Mouse (Mus musculus): ENCODE measurements around the gene Cldn14. TPM values are rescaled to one million over a fixed set of nuclear protein-coding genes. Genes with fewer than 3 reads are reported as not detected.
A peak's percentile ranks its signal among the peaks of the same experiment; 100 is the strongest.

Cldn14 gene
- polyA plus RNA-seq (2015; fragmentation: Nextera tagmentation; extraction: Ambion mirVana): 0.12 and 0.14 TPM in 2 replicates

DNA sequence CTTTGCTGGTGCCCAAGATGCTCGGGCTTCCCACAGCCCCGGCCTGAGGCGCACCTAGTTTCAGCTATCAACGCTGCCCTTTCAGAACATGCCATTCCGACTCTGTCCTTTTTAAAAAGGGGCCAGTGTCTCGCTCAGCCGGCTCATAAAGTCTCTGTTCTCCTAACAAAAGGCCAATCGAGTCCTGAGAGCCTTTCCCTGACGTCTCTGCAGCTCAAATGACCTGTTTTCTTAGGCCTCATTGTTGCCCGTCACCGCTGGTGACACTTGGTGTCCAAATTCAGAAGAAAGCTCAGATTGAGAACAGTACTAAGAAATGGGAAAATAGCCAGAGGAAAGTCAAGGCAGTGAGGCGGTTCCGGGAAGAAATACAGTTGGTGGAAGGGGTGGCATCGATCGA lies at the start of gene Cldn14:
Gene Cldn14 (minus strand): TSS at position 101 of the 400 bp plus-strand sequence.
- Histone ChIP-seq H3K4me2 (replicated peaks; ENCODE audit: low read depth, low read length) (no peak within 1 kb of the TSS), H3K9ac (replicated peaks; ENCODE audit: low read length) (no peak within 1 kb of the TSS), H3K4me3 (ENCODE audit: low read length) (no peak within 1 kb of the TSS), H3K27me3 (ENCODE audit: insufficient read depth, low read length) (0 out of 2 replicates have a peak, but pooled peaks cover 3% of the 10 kb centered on the region), H3K4me1 (ENCODE audit: insufficient read depth, low read length) (peaks cover 16% of the 10 kb centered on the region), H3K27ac (ENCODE audit: low read length) (no peak within 1 kb of the TSS), H3K36me3 (ENCODE audit: insufficient read depth, low read length) (no peaks in the 10 kb centered on the region), H3K9me3 (ENCODE audit: low read length) (no peaks in the 10 kb centered on the region)
- WGBS: 68% methylated on average over 15 of the region's 15 CpGs
- no peak for ATAC-seq (ENCODE audit: low FRiP score, low TSS enrichment)

DNA sequence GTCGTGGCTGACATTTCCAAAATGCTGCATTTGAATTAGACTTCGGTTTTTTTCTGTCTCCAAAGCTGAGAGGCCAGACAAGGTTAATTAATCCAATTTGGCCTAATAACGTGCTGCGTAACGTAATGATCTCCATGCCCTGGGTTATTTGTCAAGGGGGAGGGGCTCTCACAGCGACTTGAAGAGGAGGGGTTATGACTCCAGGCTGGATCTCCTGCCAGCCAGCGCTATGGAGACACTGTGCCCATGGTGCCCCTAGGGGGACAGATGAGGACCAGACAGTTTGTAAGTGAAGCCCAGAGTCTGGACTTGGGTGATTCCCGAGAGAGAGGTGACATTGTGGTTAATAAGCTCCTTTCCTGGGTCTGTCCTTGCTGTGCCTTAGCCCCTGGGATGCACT lies 46.9 kb upstream of the Cldn14 start:
- no peaks in the 10 kb centered on the region for H3K9me3 ChIP-seq (ENCODE audit: low read length)
- no peak overlapping the region for H3K4me3 ChIP-seq (ENCODE audit: low read length)
- WGBS: 60% methylated on average over 8 of the region's 8 CpGs
- no peaks in the 10 kb centered on the region for H3K27me3 ChIP-seq (ENCODE audit: insufficient read depth, low read length)
- no peak for ATAC-seq (ENCODE audit: low FRiP score, low TSS enrichment)
- no peaks in the 10 kb centered on the region for H3K36me3 ChIP-seq (ENCODE audit: insufficient read depth, low read length)
- H3K27ac ChIP-seq (ENCODE audit: low read length): no peak overlapping the region
- H3K9ac ChIP-seq (replicated peaks; ENCODE audit: low read length): no peak overlapping the region
- peaks cover 5% of the 10 kb centered on the region; the same call in 1 of the 2 replicates for H3K4me1 ChIP-seq (ENCODE audit: insufficient read depth, low read length)
- H3K4me2 ChIP-seq (replicated peaks; ENCODE audit: low read depth, low read length): no peak overlapping the region

DNA sequence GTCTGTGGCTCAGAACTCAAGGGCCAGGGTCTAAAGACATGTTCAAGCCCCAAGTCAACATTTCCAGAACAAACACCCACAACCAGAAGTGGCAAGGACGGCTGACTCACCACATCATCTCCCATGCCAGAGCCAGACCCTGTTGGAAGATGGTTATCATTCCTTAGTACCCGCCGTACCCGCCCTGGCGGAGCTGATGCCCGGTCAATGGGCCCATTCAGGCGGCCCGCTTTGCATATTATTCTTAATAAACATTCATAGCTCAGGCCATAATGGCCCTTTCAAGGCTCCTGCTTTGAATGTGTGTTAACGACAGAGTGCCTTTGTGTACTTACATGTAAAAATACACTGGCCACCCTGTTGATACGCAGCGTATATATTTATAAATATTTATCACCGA lies 46.5 kb upstream of the Cldn14 start:
- no peaks in the 10 kb centered on the region for H3K36me3 ChIP-seq (ENCODE audit: insufficient read depth, low read length)
- no peak overlapping the region for H3K9ac ChIP-seq (replicated peaks; ENCODE audit: low read length)
- no peaks in the 10 kb centered on the region for H3K9me3 ChIP-seq (ENCODE audit: low read length)
- 81% methylated on average over 12 of the region's 12 CpGs for WGBS
- no peaks in the 10 kb centered on the region for H3K27me3 ChIP-seq (ENCODE audit: insufficient read depth, low read length)
- no peak overlapping the region for H3K27ac ChIP-seq (ENCODE audit: low read length)
- H3K4me3 ChIP-seq (ENCODE audit: low read length): no peak overlapping the region
- peaks cover 5% of the 10 kb centered on the region; the same call in 1 of the 2 replicates for H3K4me1 ChIP-seq (ENCODE audit: insufficient read depth, low read length)
- ATAC-seq (ENCODE audit: low FRiP score, low TSS enrichment): no peak
- H3K4me2 ChIP-seq (replicated peaks; ENCODE audit: low read depth, low read length): no peak overlapping the region

DNA sequence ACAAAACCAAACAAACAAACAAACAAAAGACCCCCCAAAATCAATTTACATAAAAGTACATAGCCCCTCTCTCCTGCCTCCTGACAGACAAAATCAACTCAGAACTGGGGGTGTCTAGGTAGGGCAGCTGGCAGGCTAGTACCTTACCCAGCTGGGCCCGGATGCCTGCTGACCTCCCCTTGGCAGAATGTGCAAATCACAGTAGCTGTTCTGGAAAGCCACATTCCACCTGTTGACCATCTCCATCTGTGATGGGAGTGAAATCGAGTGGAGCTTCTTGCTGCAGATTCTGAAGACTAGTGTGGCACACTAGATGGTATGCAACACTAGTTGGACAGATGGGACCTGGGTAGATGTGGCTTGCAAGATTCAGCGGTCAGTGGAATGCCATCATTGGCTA lies 41.7 kb upstream of the Cldn14 start:
- WGBS: 82% methylated on average over 3 of the region's 3 CpGs
- ATAC-seq (ENCODE audit: low FRiP score, low TSS enrichment): no peak
- Histone ChIP-seq H3K9me3 (ENCODE audit: low read length) (no peaks in the 10 kb centered on the region), H3K27me3 (ENCODE audit: insufficient read depth, low read length) (no peaks in the 10 kb centered on the region), H3K36me3 (ENCODE audit: insufficient read depth, low read length) (no peaks in the 10 kb centered on the region), H3K4me1 (ENCODE audit: insufficient read depth, low read length) (no peaks in the 10 kb centered on the region), H3K9ac (replicated peaks; ENCODE audit: low read length) (no peak overlapping the region), H3K27ac (ENCODE audit: low read length) (no peak overlapping the region), H3K4me2 (replicated peaks; ENCODE audit: low read depth, low read length) (no peak overlapping the region), H3K4me3 (ENCODE audit: low read length) (no peak overlapping the region)

DNA sequence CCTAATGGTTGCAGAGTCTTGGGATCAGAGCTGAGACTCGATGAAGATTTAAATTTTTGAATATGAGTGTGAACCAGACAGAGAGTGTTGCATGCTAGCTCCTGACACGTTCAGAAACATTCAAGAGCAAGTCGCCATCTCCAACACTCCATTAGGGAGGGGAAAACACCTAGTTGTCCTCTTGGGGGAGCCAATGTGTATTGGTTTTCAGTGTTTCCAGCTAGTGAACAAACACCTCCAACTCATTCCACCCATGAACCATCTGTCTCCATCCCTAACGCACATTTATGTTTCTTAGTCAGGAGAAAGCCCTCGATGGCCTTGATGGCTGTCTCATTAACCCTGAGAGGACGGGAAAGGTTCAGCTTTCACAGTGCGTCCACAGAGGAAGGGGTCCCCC lies 36.4 kb upstream of the Cldn14 start:
- Histone ChIP-seq H3K9me3 (ENCODE audit: low read length) (no peaks in the 10 kb centered on the region), H3K4me3 (ENCODE audit: low read length) (no peak overlapping the region), H3K4me2 (replicated peaks; ENCODE audit: low read depth, low read length) (no peak overlapping the region), H3K4me1 (ENCODE audit: insufficient read depth, low read length) (peaks cover 13% of the 10 kb centered on the region), H3K27ac (ENCODE audit: low read length) (no peak overlapping the region), H3K9ac (replicated peaks; ENCODE audit: low read length) (no peak overlapping the region), H3K27me3 (ENCODE audit: insufficient read depth, low read length) (0 out of 2 replicates have a peak, but pooled peaks cover 1% of the 10 kb centered on the region), H3K36me3 (ENCODE audit: insufficient read depth, low read length) (no peaks in the 10 kb centered on the region)
- WGBS: 15% methylated on average over 7 of the region's 7 CpGs
- no peak for ATAC-seq (ENCODE audit: low FRiP score, low TSS enrichment)

DNA sequence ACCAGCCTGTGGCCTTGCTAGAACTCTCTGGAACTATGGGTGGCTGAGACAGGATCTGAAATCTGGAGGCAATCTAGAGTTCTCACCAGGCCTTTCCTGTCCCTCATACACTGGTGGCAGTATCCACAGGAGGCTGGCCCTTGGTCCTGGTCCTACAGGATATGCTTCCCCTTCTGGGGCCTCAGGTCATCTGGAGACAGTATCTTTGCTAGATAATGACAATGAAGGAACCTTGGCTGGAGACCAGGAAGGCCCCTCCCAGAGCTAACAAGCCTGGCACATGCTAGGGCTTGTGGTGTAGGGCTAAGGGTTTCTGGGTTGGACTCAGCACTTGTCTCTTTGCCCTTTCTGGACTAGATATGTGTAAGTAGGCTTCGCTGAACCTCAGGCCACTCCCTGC lies 35.2 kb upstream of the Cldn14 start:
- H3K4me1 ChIP-seq (ENCODE audit: insufficient read depth, low read length): peaks cover 13% of the 10 kb centered on the region
- ATAC-seq (ENCODE audit: low FRiP score, low TSS enrichment): no peak
- H3K4me3 ChIP-seq (ENCODE audit: low read length): no peak overlapping the region
- no peaks in the 10 kb centered on the region for H3K36me3 ChIP-seq (ENCODE audit: insufficient read depth, low read length)
- H3K9me3 ChIP-seq (ENCODE audit: low read length): no peaks in the 10 kb centered on the region
- 100% methylated on average over 1 of the region's 1 CpGs for WGBS
- H3K27ac ChIP-seq (ENCODE audit: low read length): no peak overlapping the region
- H3K9ac ChIP-seq (replicated peaks; ENCODE audit: low read length): no peak overlapping the region
- H3K27me3 ChIP-seq (ENCODE audit: insufficient read depth, low read length): 0 out of 2 replicates have a peak, but pooled peaks cover 3% of the 10 kb centered on the region
- no peak overlapping the region for H3K4me2 ChIP-seq (replicated peaks; ENCODE audit: low read depth, low read length)

DNA sequence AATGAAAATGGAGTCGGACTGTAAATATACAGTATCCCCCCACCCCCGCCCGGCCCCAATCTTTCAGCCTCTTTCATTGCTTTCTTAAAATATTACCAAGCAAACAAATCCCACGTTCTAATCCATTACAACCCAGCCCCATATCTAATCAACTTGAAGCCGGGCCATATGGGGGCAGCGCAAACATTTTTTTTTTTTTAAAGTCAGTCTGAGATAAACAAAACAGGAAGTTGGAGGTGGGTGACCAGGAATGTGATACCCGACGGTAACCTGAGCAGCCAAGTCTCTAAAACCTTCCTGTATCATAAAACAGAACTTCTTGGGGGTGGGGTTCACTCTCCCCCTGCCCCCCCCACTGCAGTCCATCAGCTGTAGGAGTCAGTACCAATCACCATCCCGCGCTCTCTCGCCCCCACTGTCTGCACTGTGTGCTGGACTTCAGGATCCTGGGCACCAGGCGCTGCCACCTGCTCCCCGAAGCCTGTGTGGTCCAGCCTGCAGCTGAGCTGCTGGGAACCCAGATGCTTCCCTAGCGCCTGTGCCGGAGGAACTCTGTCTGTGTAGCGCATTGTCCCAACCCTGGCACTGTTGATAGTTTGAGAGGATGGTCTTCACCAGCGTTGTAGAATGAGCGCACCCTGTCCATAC lies 32.6 kb upstream of the Cldn14 start:
- peak; percentile 72; the same call in 1 of the 2 replicates for ATAC-seq (ENCODE audit: low FRiP score, low TSS enrichment)
- Histone ChIP-seq H3K36me3 (ENCODE audit: insufficient read depth, low read length) (no peaks in the 10 kb centered on the region), H3K9me3 (ENCODE audit: low read length) (no peaks in the 10 kb centered on the region), H3K4me2 (replicated peaks; ENCODE audit: low read depth, low read length) (peak overlapping the region; percentile 47), H3K27me3 (ENCODE audit: insufficient read depth, low read length) (0 out of 2 replicates have a peak, but pooled peaks cover 3% of the 10 kb centered on the region), H3K4me1 (ENCODE audit: insufficient read depth, low read length) (peaks cover 13% of the 10 kb centered on the region), H3K27ac (ENCODE audit: low read length) (no peak overlapping the region), H3K4me3 (ENCODE audit: low read length) (peak overlapping the region; percentile 19; the same call in 1 of the 2 replicates), H3K9ac (replicated peaks; ENCODE audit: low read length) (peak overlapping the region; percentile 25; the same call in 1 of the 2 replicates)
- 30% methylated on average over 18 of the region's 18 CpGs for WGBS

DNA sequence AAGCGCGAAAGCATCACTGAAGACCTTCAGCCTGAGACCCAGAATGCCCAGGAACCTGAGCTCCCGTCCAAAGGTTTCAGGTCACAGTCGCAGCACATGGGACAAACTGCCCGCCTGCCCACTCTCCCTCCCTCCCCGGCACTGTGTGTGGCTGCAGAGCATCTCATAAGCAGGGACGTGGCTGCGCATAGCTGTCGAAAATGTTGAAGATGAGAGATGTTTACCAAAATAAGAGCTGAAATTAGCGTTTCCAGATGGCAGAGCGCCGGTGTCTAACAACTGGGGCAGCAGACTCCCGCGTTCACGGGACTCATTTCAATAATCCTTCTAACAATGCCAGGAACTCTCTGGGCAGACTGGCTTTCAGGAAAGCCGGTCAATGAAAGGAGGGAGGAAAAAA lies 31.8 kb upstream of the Cldn14 start:
- H3K9ac ChIP-seq (replicated peaks; ENCODE audit: low read length): peak overlapping the region; percentile 25
- H3K27me3 ChIP-seq (ENCODE audit: insufficient read depth, low read length): 0 out of 2 replicates have a peak, but pooled peaks cover 3% of the 10 kb centered on the region
- no peaks in the 10 kb centered on the region for H3K36me3 ChIP-seq (ENCODE audit: insufficient read depth, low read length)
- peak overlapping the region; percentile 47 for H3K4me2 ChIP-seq (replicated peaks; ENCODE audit: low read depth, low read length)
- peaks cover 13% of the 10 kb centered on the region for H3K4me1 ChIP-seq (ENCODE audit: insufficient read depth, low read length)
- H3K4me3 ChIP-seq (ENCODE audit: low read length): peak overlapping the region; percentile 19
- no peaks in the 10 kb centered on the region for H3K9me3 ChIP-seq (ENCODE audit: low read length)
- 14% methylated on average over 16 of the region's 16 CpGs for WGBS
- no peak overlapping the region for H3K27ac ChIP-seq (ENCODE audit: low read length)
- ATAC-seq (ENCODE audit: low FRiP score, low TSS enrichment): peak; percentile 50; the same call in 1 of the 2 replicates

DNA sequence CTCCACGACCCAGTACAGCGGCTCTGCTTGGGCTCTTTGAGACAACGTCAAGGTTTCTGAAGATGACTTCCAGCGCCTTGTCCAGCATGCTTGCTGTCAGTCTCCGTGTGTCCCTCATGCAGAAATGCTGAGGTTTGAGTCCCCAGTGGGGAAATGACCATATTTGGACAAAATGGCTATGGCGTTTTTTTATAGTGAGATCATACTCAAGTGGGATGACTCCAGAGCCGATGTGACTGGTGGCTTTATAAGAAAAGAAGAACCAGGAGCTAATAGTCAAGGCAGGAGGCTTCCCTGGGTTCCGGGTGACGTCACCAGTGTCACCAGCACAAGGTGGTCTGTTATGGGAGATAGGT lies 30.3 kb upstream of the Cldn14 start:
- H3K27ac ChIP-seq (ENCODE audit: low read length): no peak overlapping the region
- H3K36me3 ChIP-seq (ENCODE audit: insufficient read depth, low read length): no peaks in the 10 kb centered on the region
- no peak overlapping the region for H3K4me3 ChIP-seq (ENCODE audit: low read length)
- 88% methylated on average over 9 of the region's 9 CpGs for WGBS
- H3K4me1 ChIP-seq (ENCODE audit: insufficient read depth, low read length): peaks cover 13% of the 10 kb centered on the region
- no peak for ATAC-seq (ENCODE audit: low FRiP score, low TSS enrichment)
- H3K9me3 ChIP-seq (ENCODE audit: low read length): no peaks in the 10 kb centered on the region
- H3K27me3 ChIP-seq (ENCODE audit: insufficient read depth, low read length): 0 out of 2 replicates have a peak, but pooled peaks cover 3% of the 10 kb centered on the region
- no peak overlapping the region for H3K4me2 ChIP-seq (replicated peaks; ENCODE audit: low read depth, low read length)
- no peak overlapping the region for H3K9ac ChIP-seq (replicated peaks; ENCODE audit: low read length)

DNA sequence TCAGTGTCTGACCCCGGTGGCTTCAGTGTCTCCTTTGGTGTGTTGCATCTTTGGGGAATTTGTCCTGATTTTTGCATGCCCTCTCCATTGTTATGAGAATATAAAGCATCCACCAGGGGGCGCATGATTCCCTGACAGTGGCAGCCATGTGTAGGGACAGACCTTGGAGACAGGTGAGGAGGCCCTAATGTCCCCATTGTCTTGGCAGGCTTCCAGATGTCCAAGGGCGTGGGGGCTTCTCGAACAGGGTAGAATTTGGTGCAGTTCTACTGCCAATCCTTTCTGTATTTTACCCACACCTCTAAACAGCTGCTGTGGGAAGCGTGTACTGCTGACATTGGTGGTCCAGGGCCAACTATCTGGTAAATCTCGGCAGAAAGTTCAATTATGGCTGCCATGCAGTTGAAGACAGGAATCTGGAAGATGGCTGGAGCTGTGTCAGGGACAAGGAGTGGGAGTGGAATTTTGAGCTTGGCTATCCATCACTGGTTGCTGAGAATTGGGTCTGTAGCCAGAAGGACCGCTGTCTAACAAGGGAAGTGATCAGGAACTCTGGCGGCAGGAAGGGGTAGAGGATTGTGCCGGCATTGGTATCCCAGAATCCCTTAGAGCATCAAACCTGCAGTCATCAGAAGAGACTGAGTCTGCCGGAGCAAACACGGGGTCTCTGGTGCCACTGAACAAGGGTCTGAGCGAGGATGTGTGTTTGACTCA lies 29.8 kb upstream of the Cldn14 start:
- Histone ChIP-seq H3K4me1 (ENCODE audit: insufficient read depth, low read length) (peaks cover 13% of the 10 kb centered on the region), H3K9me3 (ENCODE audit: low read length) (no peaks in the 10 kb centered on the region), H3K27me3 (ENCODE audit: insufficient read depth, low read length) (0 out of 2 replicates have a peak, but pooled peaks cover 3% of the 10 kb centered on the region), H3K4me2 (replicated peaks; ENCODE audit: low read depth, low read length) (no peak overlapping the region), H3K4me3 (ENCODE audit: low read length) (no peak overlapping the region), H3K9ac (replicated peaks; ENCODE audit: low read length) (no peak overlapping the region), H3K27ac (ENCODE audit: low read length) (no peak overlapping the region), H3K36me3 (ENCODE audit: insufficient read depth, low read length) (no peaks in the 10 kb centered on the region)
- ATAC-seq (ENCODE audit: low FRiP score, low TSS enrichment): no peak
- 60% methylated on average over 12 of the region's 12 CpGs for WGBS
